Mouse (Mus musculus) kidney, adult 2 months (tissue): ENCODE results near the gene Rangap1.

Source experiments
- CTCF ChIP-seq: fragments of 200-500 bp; conservative IDR thresholded peaks from 2 replicates; pipeline ENCODE4 v1.5.1; 2011; ENCODE audit warnings: low read depth, mild to moderate bottlenecking, control low read depth, low read length, moderate library complexity, mixed read lengths; ENCODE audit not compliant: insufficient read depth, insufficient read length
- POLR2A ChIP-seq: fragments of 200-500 bp; IDR thresholded peaks from one replicate; pipeline ENCODE4 v1.6.1; 2011; ENCODE audit warnings: low read depth, low read length, control low read depth

DNA sequence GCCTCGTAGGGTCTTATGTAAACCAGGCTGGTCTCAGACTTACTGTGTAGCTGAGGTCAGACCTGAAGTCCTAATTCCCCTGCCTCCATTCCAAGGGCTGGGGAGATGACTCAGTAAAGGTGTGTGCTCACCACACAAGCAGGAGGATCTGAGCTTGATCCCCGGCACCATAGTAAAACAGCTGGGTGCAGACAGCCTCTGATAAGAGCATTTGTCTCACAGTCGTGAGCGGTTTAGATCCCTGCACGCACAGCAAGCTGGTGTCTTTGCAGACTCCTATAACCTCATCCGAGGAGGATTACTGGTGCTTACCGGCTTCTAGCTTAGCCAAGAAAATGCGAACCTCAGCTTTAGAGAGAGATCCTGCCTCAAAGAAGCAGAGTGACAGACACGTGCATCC, 8.3 kb upstream of the Rangap1 start:
- TF ChIP-seq POLR2A (no peak), CTCF (no peak)
